Mouse (Mus musculus): ENCODE results near the gene Nipal1. TPM values are rescaled to one million over a fixed set of nuclear protein-coding genes. Genes with fewer than 3 reads are reported as not detected.

Nipal1 gene
- total RNA-seq, 2 experiments from 2014 or later: 1.3 TPM

DNA sequence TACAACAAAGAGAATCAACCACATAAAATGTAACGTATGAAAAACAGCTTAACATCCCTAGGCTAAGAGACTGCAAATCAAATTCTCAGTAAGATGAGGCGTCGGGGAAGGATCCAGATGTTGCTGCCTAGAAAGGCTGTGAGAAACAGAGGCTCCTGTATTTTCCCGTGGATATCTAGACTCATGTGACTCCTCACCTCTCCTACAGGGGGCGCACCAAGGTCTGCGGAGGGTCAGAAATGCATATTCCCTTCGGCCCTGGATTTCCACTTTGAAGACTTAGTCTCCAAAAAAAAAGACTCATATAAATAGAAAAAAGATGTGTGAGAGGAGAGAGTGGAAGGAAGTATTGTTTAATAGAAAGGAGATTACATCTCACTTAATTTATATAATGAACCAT is 73.0 kb downstream of the Nipal1 start:
- ATAC-seq (replicated peaks; ENCODE audit: low FRiP score, poor library complexity, severe bottlenecking): no peak

Other genes with a start within 250 kb of the Nipal1 start
- not detected in 2 replicates for gene Corin, start 143.3 kb upstream of the Nipal1 start, total RNA-seq (2015; ENCODE audit: low replicate concordance)
- not detected in 2 replicates for gene Corin, start 143.3 kb upstream of the Nipal1 start, total RNA-seq (2017; ENCODE audit: low replicate concordance)
- 16.3 and 25.9 TPM in 2 replicates for gene Nfxl1, start 88.1 kb upstream of the Nipal1 start, total RNA-seq (2015; ENCODE audit: low replicate concordance)
- 13.5 and 37.6 TPM in 2 replicates for gene Nfxl1, start 88.1 kb upstream of the Nipal1 start, total RNA-seq (2017; ENCODE audit: low replicate concordance)
- not detected in 2 replicates for gene Zar1, start 66.5 kb upstream of the Nipal1 start, total RNA-seq (2015; ENCODE audit: low replicate concordance)
- gene Zar1, start 66.5 kb upstream of the Nipal1 start, total RNA-seq (2017; ENCODE audit: low replicate concordance): not detected in 2 replicates
- gene Gm5868, start 60.2 kb upstream of the Nipal1 start, total RNA-seq (2015; ENCODE audit: low replicate concordance): not detected in 2 replicates
- not detected in 2 replicates for gene Gm5868, start 60.2 kb upstream of the Nipal1 start, total RNA-seq (2017; ENCODE audit: low replicate concordance)
- gene Cnga1, start 3.5 kb upstream of the Nipal1 start, total RNA-seq (2015; ENCODE audit: low replicate concordance): not detected in 2 replicates
- gene Cnga1, start 3.5 kb upstream of the Nipal1 start, total RNA-seq (2017; ENCODE audit: low replicate concordance): 0.26 TPM in 1 of 2 replicates, not detected in the other
- gene Txk, start 105.0 kb downstream of the Nipal1 start, total RNA-seq (2015; ENCODE audit: low replicate concordance): 5.9 TPM in 1 of 2 replicates, not detected in the other
- gene Txk, start 105.0 kb downstream of the Nipal1 start, total RNA-seq (2017; ENCODE audit: low replicate concordance): 1.3 TPM in 1 of 2 replicates, not detected in the other
- 2.5 and 10.8 TPM in 2 replicates for gene Tec, start 220.7 kb downstream of the Nipal1 start, total RNA-seq (2015; ENCODE audit: low replicate concordance)
- 2.4 and 5.7 TPM in 2 replicates for gene Tec, start 220.7 kb downstream of the Nipal1 start, total RNA-seq (2017; ENCODE audit: low replicate concordance)